Mouse (Mus musculus): Measurements from ENCODE around the gene Tax1bp3. TPM values are rescaled to one million over a fixed set of nuclear protein-coding genes. Genes with fewer than 3 reads are reported as not detected.

The Tax1bp3 gene
- 175 and 199 TPM in 2 replicates for polyA plus RNA-seq (2016; fragmentation: Nextera tagmentation; extraction: Ambion mirVana)

DNA sequence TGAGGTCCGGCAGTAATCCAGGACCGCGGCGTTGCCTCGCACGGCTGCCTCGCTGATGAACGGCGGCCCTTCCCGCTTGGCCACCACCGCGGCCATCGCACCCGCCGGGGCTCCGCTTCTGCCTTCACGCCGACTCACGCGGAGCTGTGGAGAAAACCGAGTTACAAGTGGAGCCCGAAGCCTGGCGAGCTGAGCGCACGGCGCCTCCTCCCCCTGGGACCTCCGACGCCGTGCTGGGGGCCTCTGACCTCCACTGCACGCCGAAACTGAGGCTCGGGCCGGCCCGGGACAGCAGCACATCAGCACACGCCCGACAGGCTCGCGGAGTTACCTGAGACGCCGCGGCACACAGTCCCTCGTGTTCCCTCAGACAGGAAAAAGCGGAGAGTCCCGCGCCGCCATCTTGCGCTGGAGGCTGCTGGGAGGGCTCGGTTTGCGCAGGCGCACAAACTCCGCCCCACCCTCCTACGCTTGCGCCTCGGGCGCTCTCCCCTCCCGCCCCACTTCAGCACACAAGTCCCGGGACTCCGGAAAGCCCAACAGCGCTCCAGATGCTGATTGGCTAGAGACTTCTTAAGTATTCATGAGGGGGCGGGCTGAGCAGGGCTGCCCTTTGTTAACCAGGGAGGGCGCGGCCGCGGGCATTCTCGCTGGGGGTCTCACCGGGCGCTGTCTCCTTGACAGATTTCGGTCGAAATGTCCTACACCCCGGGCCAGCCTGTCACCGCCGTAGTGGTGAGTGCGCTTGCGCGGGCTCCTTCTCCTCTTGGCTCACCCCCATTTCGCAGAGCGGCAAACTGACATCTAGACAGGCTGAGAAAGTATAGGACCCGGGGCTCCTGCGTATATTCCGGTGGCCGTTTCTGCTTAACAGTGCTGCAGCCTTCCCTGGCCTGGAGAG is at the start of gene Tax1bp3, which contains the start of gene Emc6:
Gene Tax1bp3 (plus strand): TSS at position 476 of the 901 bp plus-strand sequence.
Gene Emc6 (minus strand): TSS at position 430 of the 901 bp plus-strand sequence.
- peak; percentile 96 for DNase-seq (ENCODE audit: low spot score)
- H3K27me3 ChIP-seq (ENCODE audit: low read depth, poor library complexity, severe bottlenecking) = no peaks in the 10 kb centered on the region
- under 1% methylated on average over 81 of the region's 81 CpGs for WGBS

DNA sequence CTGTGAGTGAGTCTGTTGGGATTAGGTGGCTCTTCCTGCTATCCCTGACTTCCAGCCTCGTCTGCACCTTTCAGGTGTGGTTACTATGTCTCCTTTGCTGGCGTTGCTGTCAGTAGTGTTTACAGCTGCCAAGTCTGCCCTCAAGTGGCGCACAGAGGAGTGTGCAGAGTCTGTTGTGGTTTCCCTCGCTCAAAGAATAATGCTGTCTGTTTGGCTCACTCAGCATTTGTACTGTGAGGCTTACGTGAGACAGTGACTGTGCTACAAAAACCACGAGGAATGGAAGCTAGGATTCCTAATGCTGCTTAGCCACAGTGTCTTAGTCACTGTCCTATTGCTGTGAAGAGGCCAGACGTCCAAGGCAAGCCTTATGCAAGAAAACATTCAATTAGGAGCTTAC is 45.9 kb upstream of the Tax1bp3 start:
- peaks cover 18% of the 10 kb centered on the region for H3K4me1 ChIP-seq
- no peak overlapping the region for H3K4me3 ChIP-seq
- no peak overlapping the region for H3K27ac ChIP-seq (replicated peaks)
- no peak for DNase-seq (ENCODE audit: low spot score)
- peaks cover 46% of the 10 kb centered on the region for H3K9me3 ChIP-seq (replicated peaks)
- H3K27me3 ChIP-seq (ENCODE audit: low read depth, poor library complexity, severe bottlenecking) = no peaks in the 10 kb centered on the region
- 87% methylated on average over 7 of the region's 7 CpGs for WGBS
- H3K36me3 ChIP-seq = peaks cover 95% of the 10 kb centered on the region

More for the DNA sequence above, at the start of gene Tax1bp3, which contains the start of gene Emc6:
- peak within 1 kb of the TSS; percentile 92 for H3K27ac ChIP-seq (replicated peaks)
- peaks cover 30% of the 10 kb centered on the region for H3K4me1 ChIP-seq
- no peaks in the 10 kb centered on the region for H3K9me3 ChIP-seq (replicated peaks)
- peaks cover 39% of the 10 kb centered on the region for H3K36me3 ChIP-seq
- peak within 1 kb of the TSS; percentile 97 for H3K4me3 ChIP-seq

- no peak overlapping the region for H3K4me3 ChIP-seq
- no peak overlapping the region for H3K27ac ChIP-seq (replicated peaks)
- peaks cover 37% of the 10 kb centered on the region for H3K4me1 ChIP-seq
- whole genome bisulfite sequencing = 96% methylated on average over 6 of the region's 6 CpGs
- no peaks in the 10 kb centered on the region for H3K27me3 ChIP-seq (ENCODE audit: low read depth, poor library complexity, severe bottlenecking)
- peaks cover 40% of the 10 kb centered on the region for H3K9me3 ChIP-seq (replicated peaks)
- no peak for DNase-seq (ENCODE audit: low spot score)
- peaks cover 86% of the 10 kb centered on the region for H3K36me3 ChIP-seq
Observed at GRCm38 (mm10) chr11:73132999-73133398, 43.9 kb upstream of the Tax1bp3 start.

DNA sequence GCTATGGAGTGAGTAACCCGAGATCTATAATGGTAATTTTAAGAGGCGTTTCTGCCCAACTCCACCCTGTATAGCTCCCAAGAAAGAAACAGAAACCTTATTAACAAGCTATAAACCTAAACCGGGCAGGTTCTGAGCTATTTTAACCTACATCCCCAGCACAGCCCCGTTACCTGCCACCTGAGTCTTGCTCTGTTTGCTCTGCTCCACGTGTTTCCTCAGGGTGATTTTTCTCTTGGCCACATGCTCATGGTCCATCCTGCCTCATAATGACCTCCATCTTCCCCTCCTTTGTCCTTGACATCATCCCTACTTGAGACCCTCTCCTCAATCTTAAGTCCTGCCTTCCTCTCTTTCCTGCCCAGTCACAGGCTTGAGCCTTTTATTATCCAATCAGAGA is 42.7 kb upstream of the Tax1bp3 start:
- no peaks in the 10 kb centered on the region for H3K27me3 ChIP-seq (ENCODE audit: low read depth, poor library complexity, severe bottlenecking)
- no peak overlapping the region for H3K27ac ChIP-seq (replicated peaks)
- WGBS = 93% methylated on average over 5 of the region's 5 CpGs
- peaks cover 42% of the 10 kb centered on the region for H3K4me1 ChIP-seq
- peaks cover 74% of the 10 kb centered on the region for H3K36me3 ChIP-seq
- H3K9me3 ChIP-seq (replicated peaks) = peaks cover 40% of the 10 kb centered on the region
- DNase-seq (ENCODE audit: low spot score) = no peak
- H3K4me3 ChIP-seq = peak overlapping the region; percentile 31; the same call in 1 of the 2 replicates

DNA sequence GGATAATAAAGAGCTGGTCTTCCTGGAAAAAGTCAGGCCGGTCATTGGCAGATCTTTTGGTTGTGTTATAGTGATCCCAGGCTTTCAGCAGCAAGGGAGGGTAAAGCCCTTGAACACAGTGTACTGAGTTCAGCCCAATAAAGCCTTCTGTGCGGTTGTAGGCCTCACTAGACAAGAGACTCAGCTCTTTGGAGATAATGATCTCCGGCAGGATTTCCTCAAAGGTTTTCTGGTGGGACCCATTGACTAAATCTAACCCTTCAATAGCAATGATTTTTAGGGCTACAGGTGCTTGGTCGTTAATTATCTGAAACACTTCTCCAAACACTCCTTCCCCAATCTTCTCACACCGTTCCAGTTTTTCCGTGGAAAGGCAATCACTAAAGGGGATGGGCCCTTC is 40.3 kb upstream of the Tax1bp3 start:
- Histone ChIP-seq H3K4me3 (peak overlapping the region; percentile 91), H3K9me3 (replicated peaks) (peaks cover 40% of the 10 kb centered on the region), H3K27me3 (ENCODE audit: low read depth, poor library complexity, severe bottlenecking) (no peaks in the 10 kb centered on the region), H3K27ac (replicated peaks) (no peak overlapping the region), H3K36me3 (peaks cover 51% of the 10 kb centered on the region), H3K4me1 (peaks cover 42% of the 10 kb centered on the region)
- 92% methylated on average over 6 of the region's 6 CpGs for WGBS
- DNase-seq (ENCODE audit: low spot score) = no peak

DNA sequence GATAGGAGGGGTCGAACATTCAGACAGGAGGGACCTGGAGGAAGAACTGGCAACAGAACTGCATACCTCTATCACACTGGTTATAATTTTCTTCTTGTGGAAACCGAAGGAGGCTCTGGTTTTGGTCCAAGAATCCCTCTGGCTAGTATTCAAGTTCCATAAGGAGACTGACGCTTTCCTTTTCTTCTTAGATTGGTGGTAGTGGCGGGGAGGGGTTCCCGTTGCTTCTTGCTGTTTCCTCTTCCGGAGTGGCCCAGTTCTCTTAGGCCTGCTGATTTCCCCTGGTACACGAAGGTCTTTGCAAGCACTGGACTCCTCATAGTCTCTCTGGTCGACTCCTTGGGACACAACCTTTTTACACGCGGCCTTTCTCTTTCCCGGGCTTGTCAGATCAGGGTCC is 39.8 kb upstream of the Tax1bp3 start:
- H3K27ac ChIP-seq (replicated peaks) = peak overlapping the region; percentile 93
- peak overlapping the region; percentile 91 for H3K4me3 ChIP-seq
- DNase-seq (ENCODE audit: low spot score) = no peak
- no peaks in the 10 kb centered on the region for H3K27me3 ChIP-seq (ENCODE audit: low read depth, poor library complexity, severe bottlenecking)
- WGBS = 62% methylated on average over 11 of the region's 11 CpGs
- peaks cover 38% of the 10 kb centered on the region for H3K9me3 ChIP-seq (replicated peaks)
- peaks cover 42% of the 10 kb centered on the region for H3K4me1 ChIP-seq
- H3K36me3 ChIP-seq = peaks cover 45% of the 10 kb centered on the region

GRCm38 (mm10) chr11:73137591-73138501 is 39.0 kb upstream of the Tax1bp3 start, which contains the start of gene Haspin:
TSS of gene Haspin (minus strand) at chr11:73138294.
- DNase-seq (ENCODE audit: low spot score) = peak; percentile 94
- Histone ChIP-seq H3K27ac (replicated peaks) (peak within 1 kb of the TSS; percentile 93), H3K4me3 (peak within 1 kb of the TSS; percentile 91), H3K27me3 (ENCODE audit: low read depth, poor library complexity, severe bottlenecking) (no peaks in the 10 kb centered on the region), H3K9me3 (replicated peaks) (peaks cover 30% of the 10 kb centered on the region), H3K36me3 (peaks cover 38% of the 10 kb centered on the region), H3K4me1 (peaks cover 42% of the 10 kb centered on the region)
- WGBS = under 1% methylated on average over 77 of the region's 84 CpGs

GRCm38 (mm10) chr11:73144261-73144681 is 32.6 kb upstream of the Tax1bp3 start:
- 90% methylated on average over 1 of the region's 1 CpGs for WGBS
- Histone ChIP-seq H3K36me3 (no peaks in the 10 kb centered on the region), H3K4me3 (no peak overlapping the region), H3K27me3 (ENCODE audit: low read depth, poor library complexity, severe bottlenecking) (no peaks in the 10 kb centered on the region), H3K9me3 (replicated peaks) (no peaks in the 10 kb centered on the region), H3K27ac (replicated peaks) (no peak overlapping the region), H3K4me1 (peaks cover 12% of the 10 kb centered on the region)
- DNase-seq (ENCODE audit: low spot score) = no peak

- H3K4me1 ChIP-seq = peaks cover 12% of the 10 kb centered on the region
- no peaks in the 10 kb centered on the region for H3K27me3 ChIP-seq (ENCODE audit: low read depth, poor library complexity, severe bottlenecking)
- no peaks in the 10 kb centered on the region for H3K36me3 ChIP-seq
- H3K9me3 ChIP-seq (replicated peaks) = no peaks in the 10 kb centered on the region
- H3K27ac ChIP-seq (replicated peaks) = 0 out of 2 replicates have a peak overlapping the region, but pooled peaks have one; percentile 13
- WGBS = 57% methylated on average over 11 of the region's 11 CpGs
- H3K4me3 ChIP-seq = no peak overlapping the region
- no peak for DNase-seq (ENCODE audit: low spot score)
Observed at GRCm38 (mm10) chr11:73146026-73146974, 30.6 kb upstream of the Tax1bp3 start.

- 0 out of 2 replicates have a peak overlapping the region, but pooled peaks have one; percentile 13 for H3K27ac ChIP-seq (replicated peaks)
Observed at GRCm38 (mm10) chr11:73146975-73147365, 29.9 kb upstream of the Tax1bp3 start.

GRCm38 (mm10) chr11:73148209-73148608 is 28.7 kb upstream of the Tax1bp3 start:
- no peak for DNase-seq (ENCODE audit: low spot score)
- Histone ChIP-seq H3K9me3 (replicated peaks) (no peaks in the 10 kb centered on the region), H3K27ac (replicated peaks) (no peak overlapping the region), H3K36me3 (no peaks in the 10 kb centered on the region), H3K27me3 (ENCODE audit: low read depth, poor library complexity, severe bottlenecking) (no peaks in the 10 kb centered on the region), H3K4me3 (no peak overlapping the region), H3K4me1 (peaks cover 12% of the 10 kb centered on the region)
- 79% methylated on average over 9 of the region's 9 CpGs for WGBS

More at GRCm38 (mm10) chr11:73146975-73147365, 29.9 kb upstream of the Tax1bp3 start:
- Histone ChIP-seq H3K4me3 (no peak overlapping the region), H3K4me1 (peaks cover 12% of the 10 kb centered on the region), H3K9me3 (replicated peaks) (no peaks in the 10 kb centered on the region), H3K27me3 (ENCODE audit: low read depth, poor library complexity, severe bottlenecking) (no peaks in the 10 kb centered on the region), H3K36me3 (no peaks in the 10 kb centered on the region)
- DNase-seq (ENCODE audit: low spot score) = no peak
- 54% methylated on average over 7 of the region's 7 CpGs for WGBS
